Mouse (Mus musculus): ENCODE measurements around the gene Slc5a6. TPM values are rescaled to one million over a fixed set of nuclear protein-coding genes. Genes with fewer than 3 reads are reported as not detected.

Gene Slc5a6
- total RNA-seq, 2 experiments from 2014 or later, result 14.1 to 16.0 TPM

GRCm38 (mm10) chr5:31000993-31001392 is 47.7 kb downstream of the Slc5a6 start:
- no peak for DNase-seq

GRCm38 (mm10) chr5:31000122-31000521 is 48.6 kb downstream of the Slc5a6 start:
- no peak for DNase-seq

GRCm38 (mm10) chr5:30999324-30999723 is 49.4 kb downstream of the Slc5a6 start:
- no peak for DNase-seq

GRCm38 (mm10) chr5:30998306-30998705 is 50.4 kb downstream of the Slc5a6 start:
- DNase-seq, result peak; percentile 53

- DNase-seq, result no peak
These were observed 53.7 kb downstream of the Slc5a6 start for GRCm38 (mm10) chr5:30994910-30995635.

- no peak for DNase-seq
These were observed 54.6 kb downstream of the Slc5a6 start for GRCm38 (mm10) chr5:30994074-30994473.

GRCm38 (mm10) chr5:30992980-30993676 is 55.6 kb downstream of the Slc5a6 start:
- no peak for DNase-seq

Other genes with a start within 250 kb of the Slc5a6 start
- 10 to 100 TPM; 35.9 to 47.4 TPM for gene Mapre3, start 234.3 kb downstream of the Slc5a6 start, total RNA-seq (2021)
- gene Tmem214, start 180.9 kb downstream of the Slc5a6 start, total RNA-seq (2021), result 10 to 100 TPM; 49.4 to 50.4 TPM
- 10 to 100 TPM; 12.4 to 17.0 TPM for gene Agbl5, start 160.2 kb downstream of the Slc5a6 start, total RNA-seq (2021)
- gene Ost4, start 141.1 kb downstream of the Slc5a6 start, total RNA-seq (2021), result 100 to 1,000 TPM; 208 to 219 TPM
- gene Emilin1, start 135.5 kb downstream of the Slc5a6 start, total RNA-seq (2021), result 10 to 100 TPM; 60.0 to 63.4 TPM
- 10 to 100 TPM; 64.3 to 89.4 TPM for gene Khk, start 127.5 kb downstream of the Slc5a6 start, total RNA-seq (2021)
- gene Cgref1, start 103.3 kb downstream of the Slc5a6 start, total RNA-seq (2021), result 1 to 10 TPM; 2.8 to 5.1 TPM
- gene Preb, start 88.6 kb downstream of the Slc5a6 start, total RNA-seq (2021), result 100 to 1,000 TPM; 110 to 118 TPM
- under 1 TPM; 0.39 to 0.99 TPM for gene Tcf23, start 80.3 kb downstream of the Slc5a6 start, total RNA-seq (2021)
- 100 to 1,000 TPM; 123 to 129 TPM for gene Atraid, start 612 bp downstream of the Slc5a6 start, total RNA-seq (2021)
- gene Cad, start 5.9 kb upstream of the Slc5a6 start, total RNA-seq (2021), result 10 to 100 TPM; 29.3 to 41.2 TPM
- not detected for gene Dnajc5g, start 57.4 kb upstream of the Slc5a6 start, total RNA-seq (2021)
- under 1 TPM; 0.60 to 0.76 TPM for gene Slc30a3, start 59.3 kb upstream of the Slc5a6 start, total RNA-seq (2021)
- 10 to 100 TPM in 1 of 2 experiments, 1 to 10 TPM in 1; 3.3 to 16.1 TPM for gene Trim54, start 67.8 kb upstream of the Slc5a6 start, total RNA-seq (2021)
- gene Ucn, start 89.9 kb upstream of the Slc5a6 start, total RNA-seq (2021), result not detected
- 10 to 100 TPM; 42.3 to 46.1 TPM for gene Mpv17, start 105.3 kb upstream of the Slc5a6 start, total RNA-seq (2021)
- gene Gm29609, start 131.0 kb upstream of the Slc5a6 start, total RNA-seq (2021), result 1 to 10 TPM; 1.5 to 2.8 TPM
- gene Gtf3c2, start 131.2 kb upstream of the Slc5a6 start, total RNA-seq (2021), result 10 to 100 TPM; 46.3 to 64.2 TPM
- 10 to 100 TPM; 79.2 to 90.3 TPM for gene Snx17, start 144.3 kb upstream of the Slc5a6 start, total RNA-seq (2021)
- 10 to 100 TPM; 38.9 to 48.2 TPM for gene Eif2b4, start 144.5 kb upstream of the Slc5a6 start, total RNA-seq (2021)
- 10 to 100 TPM; 23.0 to 23.7 TPM for gene Zfp513, start 153.4 kb upstream of the Slc5a6 start, total RNA-seq (2021)
- gene Ppm1g, start 171.8 kb upstream of the Slc5a6 start, total RNA-seq (2021), result 100 to 1,000 TPM; 125 to 127 TPM
- gene Nrbp1, start 191.9 kb upstream of the Slc5a6 start, total RNA-seq (2021), result 10 to 100 TPM; 79.6 to 86.2 TPM
- under 1 TPM in 1 of 2 experiments, not detected in 1; 0.97 TPM for gene Gm9970, start 192.3 kb upstream of the Slc5a6 start, total RNA-seq (2021)
- 1 to 10 TPM; 3.0 to 4.9 TPM for gene Krtcap3, start 202.8 kb upstream of the Slc5a6 start, total RNA-seq (2021)
- gene Ift172, start 242.2 kb upstream of the Slc5a6 start, total RNA-seq (2021), result 10 to 100 TPM; 27.7 to 36.2 TPM
- 10 to 100 TPM in 1 of 2 experiments, 1 to 10 TPM in 1; 6.8 to 10.7 TPM for gene Fndc4, start 247.2 kb upstream of the Slc5a6 start, total RNA-seq (2021)
- 10 to 100 TPM; 14.5 to 32.1 TPM for gene Gckr, start 248.5 kb upstream of the Slc5a6 start, total RNA-seq (2021)